Mouse (Mus musculus) gastrocnemius, adult 8-10 months (tissue): ENCODE data around the gene Rab11fip4. TPM values are rescaled to one million over a fixed set of nuclear protein-coding genes. Genes with fewer than 3 reads are reported as not detected.
A peak's percentile ranks its signal among the peaks of the same experiment; 100 is the strongest.
"Not testable (repeated sequence)": the region's sequence is repeated elsewhere in the genome, so short reads cannot be mapped to it uniquely, and the experiment has no call there.

Source experiments
- DNase-seq, 2 experiments: peaks; one replicate each; pipeline ENCODE4 v3.0.0; 2022; ENCODE audit warnings: low spot score in 2 of 2
- total RNA-seq, 4 experiments: library from RNA; stranded (reverse); gene quantifications; 2 replicates each; pipeline ENCODE4 v1.2.4; 2022

The Rab11fip4 gene
- total RNA-seq, 4 experiments from 2014 or later: 0.10 to 0.81 (median 0.28) TPM

GRCm38 (mm10) chr11:79676483-79676967 lies 85.5 kb downstream of the Rab11fip4 start:
- DNase-seq: no peak

GRCm38 (mm10) chr11:79677402-79677801 lies 86.4 kb downstream of the Rab11fip4 start:
- no peak for DNase-seq

GRCm38 (mm10) chr11:79678363-79679153 lies 87.5 kb downstream of the Rab11fip4 start:
- no peak for DNase-seq

GRCm38 (mm10) chr11:79679929-79680328 lies 88.9 kb downstream of the Rab11fip4 start:
- no peak for DNase-seq

GRCm38 (mm10) chr11:79680559-79680958 lies 89.5 kb downstream of the Rab11fip4 start:
- no peak for DNase-seq

- DNase-seq: no peak
These were observed 90.2 kb downstream of the Rab11fip4 start for GRCm38 (mm10) chr11:79681182-79681581.

- no peak for DNase-seq
These were observed 90.8 kb downstream of the Rab11fip4 start for GRCm38 (mm10) chr11:79681798-79682197.

- DNase-seq: no peak
These were observed 94.1 kb downstream of the Rab11fip4 start for GRCm38 (mm10) chr11:79685109-79685508.

GRCm38 (mm10) chr11:79686501-79687121 lies 95.6 kb downstream of the Rab11fip4 start:
- peak; percentile 80 to 82 for DNase-seq

GRCm38 (mm10) chr11:79689916-79690315 lies 98.9 kb downstream of the Rab11fip4 start:
- DNase-seq: no peak

GRCm38 (mm10) chr11:79691513-79691912 lies 100.5 kb downstream of the Rab11fip4 start:
- DNase-seq: no peak

- no peak for DNase-seq
These were observed 105.6 kb downstream of the Rab11fip4 start for GRCm38 (mm10) chr11:79696390-79697307.

GRCm38 (mm10) chr11:79698071-79698470 lies 107.1 kb downstream of the Rab11fip4 start:
- no peak for DNase-seq

GRCm38 (mm10) chr11:79698542-79698941 lies 107.5 kb downstream of the Rab11fip4 start:
- DNase-seq: not testable (repeated sequence)

- DNase-seq: no peak
These were observed 110.5 kb downstream of the Rab11fip4 start for GRCm38 (mm10) chr11:79701466-79701865.

- no peak for DNase-seq
These were observed 111.1 kb downstream of the Rab11fip4 start for GRCm38 (mm10) chr11:79702092-79702491.

GRCm38 (mm10) chr11:79703452-79703851 lies 112.4 kb downstream of the Rab11fip4 start:
- DNase-seq: peak; percentile 32 to 49

GRCm38 (mm10) chr11:79703885-79704291 lies 112.9 kb downstream of the Rab11fip4 start:
- DNase-seq: no peak

GRCm38 (mm10) chr11:79704318-79705150 lies 113.5 kb downstream of the Rab11fip4 start:
- peak; percentile 91 to 92 for DNase-seq

- no peak for DNase-seq
These were observed 116.1 kb downstream of the Rab11fip4 start for GRCm38 (mm10) chr11:79707084-79707483.
